Comparison of ENCODE assay signal across 22 mouse cellular contexts in the genomic region with DNA sequence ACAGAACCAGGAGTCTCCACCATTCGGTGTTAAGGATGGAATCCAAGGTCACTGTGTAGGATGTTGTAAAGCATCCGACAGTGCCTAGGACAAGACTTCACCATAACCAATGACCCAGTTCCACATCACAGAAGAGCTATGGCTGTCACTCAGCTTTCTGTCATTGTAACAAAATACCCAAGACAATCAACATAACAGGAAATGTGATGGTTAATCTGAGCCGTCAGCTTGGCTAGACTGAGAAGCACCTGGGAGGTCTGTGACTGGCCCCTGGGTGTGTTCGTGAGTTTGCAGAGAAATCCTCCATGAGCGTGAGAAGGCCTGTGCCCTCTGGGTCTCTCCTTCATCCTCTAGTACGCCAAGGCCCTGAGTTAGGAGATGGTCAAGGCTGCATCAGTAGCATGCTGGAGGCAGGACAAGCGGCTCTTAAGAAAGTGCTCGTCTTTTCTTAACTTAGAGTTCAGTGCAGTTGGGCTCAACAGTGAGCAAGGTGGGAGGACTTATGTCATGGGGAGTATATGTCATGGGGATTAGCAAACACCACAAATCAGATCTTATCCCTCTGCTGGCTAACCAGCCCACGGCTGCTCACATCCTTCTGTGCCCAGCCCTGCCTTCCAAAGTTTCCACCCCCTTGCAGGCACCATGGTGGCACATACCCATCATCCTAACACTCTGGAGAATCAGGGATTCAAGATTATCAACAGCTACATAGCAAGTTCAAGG. TPM values are rescaled to one million over a fixed set of nuclear protein-coding genes. Genes with fewer than 3 reads are reported as not detected.
DNase-seq lines count a peak whose midpoint lies in the region; ATAC-seq and TF ChIP-seq lines count a peak whose summit lies in the region.
"Had no signal": no experiment of that assay in that cellular context is flagged by ENCODE, and none has a peak within 500 bp of the region (broad histone marks: within the 10 kb centered on the region; RNA-seq: fewer than 3 reads in every experiment).

No protein-coding gene starts in this region.

- H3K9ac ChIP-seq in kidney, embryonic 15.5 days, result no peak overlapping the region
- no peak overlapping the region for H3K9ac ChIP-seq in forebrain, postnatal 0 days
- H3K9ac ChIP-seq: forebrain, embryonic 12.5 days; limb, embryonic 12.5 days; liver, embryonic 12.5 days; midbrain, embryonic 15.5 days; neural tube, embryonic 15.5 days had no signal

- no peaks in the 10 kb centered on the region for H3K36me3 ChIP-seq in heart, embryonic 10.5 days
- H3K36me3 ChIP-seq in kidney, embryonic 15.5 days, result no peaks in the 10 kb centered on the region
- H3K36me3 ChIP-seq in forebrain, postnatal 0 days (ENCODE audit: insufficient read depth), result no peaks in the 10 kb centered on the region
- H3K36me3 ChIP-seq: forebrain, embryonic 12.5 days; hindbrain, embryonic 10.5 days; limb, embryonic 12.5 days; liver, embryonic 12.5 days; midbrain, embryonic 15.5 days; neural tube, embryonic 15.5 days had no signal

- no peak overlapping the region for H3K4me2 ChIP-seq in kidney, embryonic 15.5 days
- no peak overlapping the region for H3K4me2 ChIP-seq in forebrain, postnatal 0 days (ENCODE audit: low read depth)
- H3K4me2 ChIP-seq: forebrain, embryonic 12.5 days; limb, embryonic 12.5 days; liver, embryonic 12.5 days; midbrain, embryonic 15.5 days; neural tube, embryonic 15.5 days had no signal

- TF ChIP-seq CTCF in forebrain, postnatal 0 days (IDR thresholded peaks at IDR 0.05; ENCODE audit: low read depth), result no peak

- no peak for DNase-seq in heart, embryonic 10.5 days (ENCODE audit: low spot score)
- no peak for DNase-seq in heart, adult 9 months (ENCODE audit: low spot score in 2 of 2)
- DNase-seq in kidney, adult 18-20 months, result no peak
- peak; percentile 45 for DNase-seq in thymus, postnatal 0 days (ENCODE audit: low spot score)
- DNase-seq in thymus, postnatal 10 days (ENCODE audit: low spot score in 2 of 2), result no peak
- DNase-seq in forebrain, postnatal 0 days, result no peak
- DNase-seq in embryo, embryonic 9.5 days (ENCODE audit: extremely low spot score), result no peak
- DNase-seq: adrenal gland, postnatal 36 days; cerebellum, adult 11-12 months; cerebellum, postnatal 36 days; gastrocnemius, postnatal 10 days; heart, adult 11 months; thymus, adult 2 months had no signal

- H3K27ac ChIP-seq in heart, embryonic 10.5 days, result peak overlapping the region; percentile 42; the same call in 1 of the 2 replicates
- peak overlapping the region; percentile 45; the same call in 1 of the 2 replicates for H3K27ac ChIP-seq in kidney, embryonic 15.5 days
- no peak overlapping the region for H3K27ac ChIP-seq in forebrain, postnatal 0 days (ENCODE audit: low read depth, low read length)
- H3K27ac ChIP-seq: kidney, postnatal 0 days; liver, embryonic 12.5 days; midbrain, embryonic 15.5 days; neural tube, embryonic 15.5 days had no signal

- no peaks in the 10 kb centered on the region for H3K27me3 ChIP-seq in heart, embryonic 10.5 days (ENCODE audit: insufficient read depth, poor library complexity, severe bottlenecking)
- H3K27me3 ChIP-seq in kidney, embryonic 15.5 days, result peaks cover under 1% of the 10 kb centered on the region; the same call in 1 of the 2 replicates
- H3K27me3 ChIP-seq in forebrain, postnatal 0 days (ENCODE audit: insufficient read depth, low read length), result no peaks in the 10 kb centered on the region; the same call in 1 of the 2 replicates
- H3K27me3 ChIP-seq: forebrain, embryonic 12.5 days; limb, embryonic 12.5 days; liver, embryonic 12.5 days; midbrain, embryonic 15.5 days; neural tube, embryonic 15.5 days had no signal

- H3K9me3 ChIP-seq in heart, embryonic 10.5 days, result no peaks in the 10 kb centered on the region
- no peaks in the 10 kb centered on the region for H3K9me3 ChIP-seq in kidney, embryonic 15.5 days (replicated peaks)
- no peaks in the 10 kb centered on the region for H3K9me3 ChIP-seq in forebrain, postnatal 0 days (ENCODE audit: low read length)
- H3K9me3 ChIP-seq: forebrain, embryonic 12.5 days; hindbrain, embryonic 10.5 days; liver, embryonic 12.5 days; midbrain, embryonic 15.5 days; neural tube, embryonic 15.5 days had no signal

- H3K4me1 ChIP-seq in heart, embryonic 10.5 days, result peaks cover 11% of the 10 kb centered on the region; the same call in 1 of the 2 replicates
- H3K4me1 ChIP-seq in kidney, embryonic 15.5 days, result 0 out of 2 replicates have a peak, but pooled peaks cover 4% of the 10 kb centered on the region
- H3K4me1 ChIP-seq in forebrain, postnatal 0 days (ENCODE audit: insufficient read depth), result no peaks in the 10 kb centered on the region
- H3K4me1 ChIP-seq: liver, embryonic 12.5 days had no signal

- WGBS in heart, embryonic 10.5 days, result 77% methylated on average over 9 of the region's 9 CpGs
- WGBS in kidney, embryonic 15.5 days, result 63% methylated on average over 9 of the region's 9 CpGs
- WGBS in forebrain, postnatal 0 days, result 90% methylated on average over 9 of the region's 9 CpGs

- H3K4me3 ChIP-seq in heart, embryonic 10.5 days, result no peak overlapping the region
- H3K4me3 ChIP-seq in kidney, embryonic 15.5 days (replicated peaks), result no peak overlapping the region
- H3K4me3 ChIP-seq in forebrain, postnatal 0 days (ENCODE audit: low read depth, low read length), result no peak overlapping the region
- H3K4me3 ChIP-seq: forebrain, embryonic 12.5 days; hindbrain, embryonic 10.5 days; limb, embryonic 12.5 days; liver, embryonic 12.5 days; midbrain, embryonic 15.5 days; myocyte; neural tube, embryonic 15.5 days had no signal

- no peak for ATAC-seq in kidney, embryonic 15.5 days (replicated peaks; ENCODE audit: low FRiP score)
- no peak for ATAC-seq in forebrain, postnatal 0 days
- ATAC-seq: liver, embryonic 12.5 days; midbrain, embryonic 15.5 days had no signal

RNA-seq across cellular contexts. Expression of gene Adgre5, which starts 57.9 kb away (rescaled TPM):
- polyA plus RNA-seq in heart, embryonic 10.5 days (2016; fragmentation: Nextera tagmentation; extraction: Ambion mirVana), result 11.8 and 17.1 TPM in 2 replicates
- polyA plus RNA-seq in kidney, embryonic 15.5 days (2015; fragmentation: Nextera tagmentation; extraction: Ambion mirVana), result 31.9 and 35.4 TPM in 2 replicates
- 71.6 and 74.7 TPM in 2 replicates for polyA plus RNA-seq in thymus, postnatal 0 days (2015; fragmentation: Nextera tagmentation; extraction: Ambion mirVana)
- 9.2 and 9.9 TPM in 2 replicates for total RNA-seq in forebrain, postnatal 0 days (2014; rRNA removed)
- polyA plus RNA-seq in forebrain, postnatal 0 days (2015; fragmentation: Nextera tagmentation; extraction: Ambion mirVana), result 6.7 and 9.2 TPM in 2 replicates
